Mouse (Mus musculus) spleen, postnatal 10 days (tissue): ENCODE data around the gene Wnt2.

Experiments
- DNase-seq, 2 experiments: peaks; one replicate each; pipeline ENCODE4 v3.0.0; 2021 to 2022; ENCODE audit warnings: low spot score in 2 of 2

Wnt2 gene

DNA sequence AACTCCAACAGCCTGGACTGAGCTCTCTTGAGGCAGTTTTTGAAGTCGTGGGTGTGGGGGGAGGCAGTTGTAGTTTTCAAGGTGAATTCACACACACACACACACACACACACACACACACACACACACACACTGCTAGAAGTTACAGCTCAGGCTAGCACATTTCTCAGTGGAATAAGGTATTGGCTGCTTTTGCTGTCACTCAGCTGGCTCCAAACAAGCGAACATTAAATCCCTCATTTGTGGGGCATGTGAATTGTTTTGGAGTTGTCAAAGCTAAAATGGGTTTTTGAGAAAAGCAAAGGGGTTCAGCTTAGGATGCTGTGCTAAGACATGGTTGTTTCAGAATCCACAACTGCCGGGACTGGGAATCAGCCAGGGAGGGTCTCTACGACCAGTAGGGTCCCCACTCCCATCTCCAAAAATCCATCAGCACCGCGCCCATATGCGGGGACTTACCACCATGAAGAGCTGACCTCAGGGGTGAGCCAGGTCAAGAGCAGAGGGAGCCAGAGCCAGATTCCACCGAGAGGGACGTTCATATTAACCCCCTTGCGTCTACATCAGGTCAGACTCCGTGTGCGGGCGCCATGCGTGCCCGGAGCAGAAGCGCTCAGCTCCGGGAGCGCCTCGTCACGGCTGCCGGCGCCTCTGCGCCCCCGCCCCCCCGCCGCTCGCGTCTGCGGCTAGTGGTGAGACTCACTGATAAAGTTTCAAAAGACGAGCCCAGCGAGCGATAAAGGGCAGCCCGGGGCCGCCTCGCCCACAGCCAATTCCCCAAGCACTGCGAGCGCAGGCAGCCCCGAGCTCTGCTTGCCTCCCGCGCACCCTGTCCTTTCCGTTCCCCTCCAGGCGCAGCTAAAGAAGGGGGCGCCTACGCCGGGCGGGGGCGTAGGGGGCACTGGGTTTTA is at the start of gene Wnt2:
Gene Wnt2, minus strand, starts transcription at position 840 of the 911 bp plus-strand sequence.
- DNase-seq = no peak

DNA sequence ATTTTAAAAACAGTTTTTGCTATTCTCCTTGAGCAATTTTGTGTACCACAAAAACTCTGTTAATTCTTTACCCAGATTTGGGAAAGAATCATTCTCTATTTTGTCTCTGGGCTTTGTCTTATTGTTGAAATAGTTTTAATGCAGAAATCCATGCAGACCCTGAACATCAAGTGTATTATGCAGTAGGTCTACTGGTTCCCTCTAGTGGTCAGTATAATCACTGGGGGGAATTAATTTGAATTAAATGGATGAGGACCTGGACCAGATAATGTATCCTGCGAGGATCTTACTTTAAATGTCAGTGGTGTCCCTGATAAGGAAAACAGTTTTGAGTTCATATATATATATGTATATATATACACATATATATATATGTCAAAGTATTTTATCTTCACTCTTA is 48.2 kb upstream of the Wnt2 start:
- DNase-seq = no peak

DNA sequence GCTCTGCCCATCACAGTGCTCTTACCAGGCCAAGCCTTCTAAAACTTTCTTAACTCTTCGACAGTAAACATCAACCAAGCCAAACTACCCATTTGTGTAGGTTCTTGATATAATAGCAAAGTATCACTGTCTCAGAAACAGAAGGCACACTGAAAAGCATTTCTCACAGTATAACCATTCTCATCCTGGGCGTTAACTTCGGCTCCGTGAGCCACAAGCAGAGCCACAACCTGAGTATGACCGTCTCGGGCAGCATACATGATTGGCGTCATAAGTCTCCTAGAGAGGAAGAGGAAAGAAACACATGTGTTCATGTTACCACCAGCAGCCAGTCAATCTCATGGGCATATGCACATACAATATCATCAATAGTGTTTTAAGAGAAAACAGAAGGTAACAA is 46.6 kb upstream of the Wnt2 start:
- no peak for DNase-seq

DNA sequence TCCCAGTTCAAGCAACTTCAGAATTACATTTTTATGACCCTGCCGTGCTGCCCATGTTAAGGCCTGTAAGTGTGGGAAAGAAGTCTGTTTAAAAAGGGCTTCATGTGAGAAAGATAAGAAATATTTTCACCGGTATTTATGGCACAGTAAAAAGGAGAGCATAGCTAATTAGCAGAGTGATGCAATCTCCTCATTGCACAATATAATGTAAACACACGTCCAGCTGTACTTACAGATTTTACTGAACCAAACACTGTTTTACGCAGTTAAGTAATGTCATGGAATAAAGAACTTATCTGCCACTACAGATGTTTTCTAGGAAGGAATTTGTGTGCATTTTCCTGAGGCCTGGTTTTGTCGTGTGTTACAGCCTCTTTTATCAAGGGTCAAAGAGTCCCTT is 46.2 kb upstream of the Wnt2 start:
- DNase-seq = no peak

DNA sequence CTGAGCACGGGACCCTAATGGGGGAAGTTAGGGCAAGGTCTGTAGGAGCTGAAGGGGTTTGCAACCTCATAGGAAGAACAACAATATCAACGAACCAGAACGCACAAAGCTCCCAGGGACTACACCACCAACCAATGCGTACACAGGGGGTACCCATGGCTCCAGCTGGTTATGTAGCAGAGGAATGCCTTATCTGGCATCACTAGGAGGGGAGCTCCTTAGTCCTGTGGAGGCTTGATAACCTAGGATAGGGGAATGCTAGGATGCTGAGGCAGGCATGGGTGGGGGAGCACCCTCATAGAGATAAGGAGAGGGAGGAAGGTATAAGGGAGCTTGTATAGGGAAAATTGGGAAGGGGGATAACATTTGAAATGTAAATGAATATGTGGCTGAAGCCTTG is 27.5 kb upstream of the Wnt2 start:
- DNase-seq = no peak

DNA sequence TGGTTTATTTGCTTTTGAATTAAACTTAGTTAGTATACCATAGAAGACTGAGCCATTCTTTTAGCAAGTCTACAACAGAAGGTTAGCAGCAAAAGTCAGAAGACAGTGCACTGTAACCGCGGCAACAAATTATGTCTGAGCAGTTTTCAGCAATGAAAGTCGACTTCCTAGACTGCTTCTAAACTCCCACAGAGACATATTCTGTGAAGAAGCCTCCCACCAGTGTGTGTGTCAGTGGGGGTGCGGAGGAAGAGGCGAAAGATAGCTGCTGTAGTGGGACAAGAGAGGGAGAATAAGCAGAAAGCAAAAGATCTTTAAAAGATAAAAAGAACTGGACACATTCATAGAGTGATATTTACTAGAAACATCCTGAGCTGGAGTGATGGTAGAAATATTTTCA is 21.3 kb upstream of the Wnt2 start:
- no peak for DNase-seq

DNA sequence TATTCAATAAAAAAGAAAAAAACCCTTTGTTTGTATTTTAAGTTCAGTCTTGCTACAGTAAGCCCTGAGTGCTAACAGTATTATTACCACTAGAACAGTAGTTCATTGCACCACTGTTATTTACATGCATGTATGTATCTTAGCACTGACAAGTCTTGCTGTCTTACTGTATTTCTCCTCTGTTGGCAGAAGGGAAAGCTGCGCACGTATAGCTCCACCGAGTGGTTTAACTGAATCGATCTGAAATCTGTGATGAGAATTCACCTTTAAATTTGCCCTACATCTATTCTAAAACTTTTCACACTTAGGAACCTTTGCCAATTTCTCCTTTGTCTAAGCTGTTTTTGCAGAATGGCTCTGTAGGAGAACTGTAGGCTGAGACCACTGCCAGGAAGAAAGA is 13.9 kb upstream of the Wnt2 start:
- DNase-seq = no peak

DNA sequence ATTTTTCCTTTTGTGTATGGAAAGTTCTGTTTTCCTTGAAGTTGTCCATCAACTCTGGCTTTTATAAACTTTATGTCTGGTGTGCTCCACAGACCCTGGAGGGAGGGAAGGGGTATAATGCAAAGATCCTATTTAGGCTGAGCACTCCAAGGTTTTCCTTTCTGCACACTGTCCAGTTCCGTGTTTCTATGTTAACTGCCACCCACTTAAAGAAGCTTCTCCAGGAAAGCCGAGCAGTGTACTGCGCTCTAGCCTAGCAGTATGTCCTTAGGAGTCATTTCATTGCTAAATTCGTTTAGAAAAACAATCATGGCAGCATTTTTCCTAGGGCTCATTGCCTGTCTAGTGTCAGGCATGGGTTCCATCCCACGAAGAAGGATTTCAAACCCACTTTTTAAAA is 12.8 kb upstream of the Wnt2 start:
- DNase-seq = no peak

DNA sequence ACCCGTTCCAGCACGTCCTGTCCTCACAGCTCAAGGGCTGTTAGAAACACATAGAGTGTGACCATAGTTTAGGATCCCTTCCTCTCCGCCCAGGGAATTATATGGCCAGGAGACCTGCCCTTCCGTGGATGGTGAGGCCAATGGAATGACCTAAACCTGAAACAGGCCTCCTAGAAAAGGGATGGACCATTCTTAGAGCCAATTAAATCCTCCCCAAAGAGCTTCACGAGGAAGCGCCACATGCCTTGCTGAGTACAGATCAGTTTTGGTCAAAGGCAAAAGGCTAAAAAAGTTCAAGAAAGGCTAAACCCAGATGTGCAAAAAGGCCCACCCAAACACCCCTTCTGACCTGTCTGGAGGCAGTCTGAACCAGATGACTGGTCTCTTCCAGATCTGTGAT is 1.9 kb upstream of the Wnt2 start:
- DNase-seq = no peak

DNA sequence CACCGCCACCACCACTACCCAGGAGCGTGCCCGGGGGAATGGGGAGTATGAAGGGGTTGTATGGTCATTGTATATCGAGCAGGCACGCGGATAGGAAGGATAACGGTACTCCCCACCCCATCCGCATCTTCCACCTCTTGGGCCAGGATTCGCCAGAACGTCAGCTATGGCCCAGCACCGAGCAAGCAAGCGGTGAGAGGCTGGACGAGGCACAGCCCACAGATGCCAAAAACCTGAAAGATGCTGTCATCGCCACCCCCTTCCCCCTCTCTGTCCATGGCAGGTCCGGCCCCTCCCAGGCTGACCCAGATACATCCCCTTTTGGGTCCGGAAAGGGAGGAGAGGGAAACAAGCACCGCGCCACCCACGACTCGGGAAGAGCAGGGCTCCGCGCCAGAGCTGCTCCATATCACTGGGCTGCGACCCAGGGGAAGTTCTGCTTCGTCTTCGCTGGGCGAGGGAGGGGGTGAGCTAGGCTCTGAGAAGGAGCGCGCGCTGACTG is 1.2 kb upstream of the Wnt2 start:
- DNase-seq = peak in 1 of 2 experiments; percentile 18

DNA sequence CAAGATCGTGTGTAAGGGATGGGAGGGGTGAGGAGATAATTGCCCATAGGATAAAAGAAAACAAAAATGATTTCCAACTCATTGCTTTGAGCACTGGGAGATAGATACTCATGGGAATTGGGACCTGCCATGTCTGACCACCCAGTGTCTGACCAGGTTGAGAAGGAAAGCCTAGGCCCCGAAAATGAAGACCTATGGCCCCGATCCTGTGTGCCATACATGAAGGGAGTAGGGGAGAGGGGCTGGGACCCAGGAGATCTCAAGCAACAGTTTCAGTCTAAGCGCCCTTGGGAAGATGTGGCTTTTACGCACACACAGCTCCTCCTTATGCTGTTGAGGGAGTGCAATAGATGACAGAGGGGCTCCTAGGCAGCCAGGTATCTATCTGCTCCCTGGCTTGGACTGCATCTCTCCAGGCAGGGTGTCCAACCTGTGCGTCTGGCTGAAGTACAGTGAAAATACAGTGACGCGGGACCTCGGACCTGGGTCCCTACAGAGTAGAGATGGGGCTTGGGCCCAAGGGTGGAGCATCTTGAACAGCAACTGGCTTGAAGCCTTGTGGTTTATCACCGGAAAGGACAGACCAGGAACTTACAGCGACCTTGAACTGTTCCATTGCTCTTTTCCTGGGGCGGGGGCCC is 603 bp upstream of the Wnt2 start:
- no peak for DNase-seq

DNA sequence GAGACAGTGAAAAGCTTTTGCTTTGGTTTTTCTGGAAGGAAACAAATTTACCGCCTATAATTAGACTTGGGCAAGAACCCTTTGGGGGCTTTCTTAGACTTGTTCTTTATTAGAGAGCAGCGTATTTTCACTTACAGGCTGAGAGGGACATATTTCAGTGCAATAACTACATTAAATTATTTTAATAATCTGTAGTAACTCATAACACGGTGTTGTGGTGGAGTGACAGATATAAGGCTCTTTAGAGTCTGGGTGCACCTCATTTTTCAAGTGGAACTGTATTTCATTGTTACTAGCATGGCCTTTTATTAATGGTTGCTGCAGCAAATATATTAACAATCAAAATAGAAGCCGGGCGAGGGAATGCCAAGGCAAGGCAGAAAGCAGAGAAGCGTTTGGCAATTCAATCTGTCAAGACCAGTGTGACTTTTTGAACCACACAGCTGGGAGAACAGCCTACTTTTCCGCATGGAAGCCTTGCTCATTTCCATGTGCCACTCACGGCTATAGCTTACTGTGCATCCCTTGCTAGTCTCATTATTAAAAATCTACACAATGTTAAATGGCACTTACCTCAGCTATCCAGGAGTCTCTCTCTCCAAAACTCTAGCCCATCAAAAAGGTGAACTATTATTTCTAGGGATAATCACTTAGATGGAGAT is 6.1 kb downstream of the Wnt2 start:
- no peak for DNase-seq

DNA sequence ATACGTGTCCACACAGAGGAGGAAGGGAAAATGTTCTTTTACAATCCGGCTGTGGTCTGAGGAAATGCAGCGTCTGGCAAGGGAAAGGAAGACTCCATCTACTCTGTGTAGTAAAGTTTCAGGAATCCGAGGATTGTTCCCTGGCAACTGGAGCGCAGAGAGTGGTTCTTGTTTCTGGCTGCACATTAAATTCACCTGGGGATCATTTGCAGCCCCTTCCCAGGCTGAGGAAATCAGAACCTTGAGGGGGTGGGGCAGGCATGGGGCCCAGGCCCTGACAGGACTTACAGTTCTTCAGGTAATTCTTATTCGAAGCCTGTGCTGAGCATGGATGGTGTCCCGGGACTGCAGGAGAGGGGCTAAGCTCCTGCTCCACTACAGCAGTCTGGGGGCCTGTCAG is 17.0 kb downstream of the Wnt2 start:
- no peak for DNase-seq

DNA sequence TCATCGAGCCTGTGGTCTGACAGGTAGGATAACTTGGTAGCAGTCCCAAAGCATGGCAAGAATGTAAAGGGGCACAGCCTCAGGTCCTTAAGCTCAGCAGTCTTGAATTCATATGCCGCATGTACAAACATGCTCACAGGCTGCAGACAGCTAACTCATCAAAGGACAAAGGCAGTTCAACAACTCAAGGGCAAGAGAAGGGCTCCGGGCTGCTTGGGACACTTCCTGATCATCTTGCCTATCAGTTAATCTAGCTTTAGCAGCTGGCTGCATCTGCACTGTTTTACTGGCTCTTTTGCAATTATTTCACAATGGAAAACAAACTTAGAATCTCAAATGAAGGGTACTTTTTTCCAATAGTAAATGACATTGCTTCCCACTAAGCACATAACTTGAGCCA is 23.0 kb downstream of the Wnt2 start:
- no peak for DNase-seq

DNA sequence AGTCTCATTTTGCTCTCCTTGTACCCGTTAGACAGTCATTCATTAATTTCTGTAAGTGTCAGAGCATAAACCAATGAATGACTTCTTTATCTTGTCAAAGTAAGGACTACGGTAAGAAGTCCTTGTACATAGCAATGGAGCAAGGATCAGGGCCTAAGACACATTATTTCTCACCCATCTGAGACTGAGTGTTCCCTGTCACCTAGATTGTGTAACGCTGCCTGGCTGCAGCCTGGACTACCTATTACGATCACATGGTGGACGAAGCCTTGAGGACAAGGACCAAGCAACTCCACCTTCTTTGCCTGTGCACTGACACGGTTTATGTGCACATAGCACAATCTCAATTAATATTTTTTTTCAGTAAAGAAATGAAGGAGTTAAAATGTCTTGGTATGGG is 28.3 kb downstream of the Wnt2 start:
- no peak for DNase-seq

DNA sequence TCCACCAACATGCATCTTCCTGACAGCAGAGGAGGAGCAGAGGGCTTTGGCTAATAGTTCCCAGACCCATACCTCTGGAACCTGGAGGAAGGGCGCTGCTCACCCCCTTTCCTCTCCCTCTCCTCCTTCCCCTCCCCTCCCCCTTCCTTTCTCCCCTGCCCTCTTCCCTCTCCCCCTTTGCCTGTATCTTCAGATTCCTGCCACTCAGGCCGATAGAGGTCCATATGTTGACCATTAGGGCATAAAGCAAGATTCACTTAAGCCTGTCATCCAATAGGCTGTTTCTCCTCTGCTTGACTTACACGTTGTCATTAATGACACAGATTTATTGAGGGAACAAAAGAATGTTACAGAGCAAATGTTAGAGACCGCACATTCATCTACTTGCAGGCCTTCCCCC is 31.9 kb downstream of the Wnt2 start:
- DNase-seq = no peak

DNA sequence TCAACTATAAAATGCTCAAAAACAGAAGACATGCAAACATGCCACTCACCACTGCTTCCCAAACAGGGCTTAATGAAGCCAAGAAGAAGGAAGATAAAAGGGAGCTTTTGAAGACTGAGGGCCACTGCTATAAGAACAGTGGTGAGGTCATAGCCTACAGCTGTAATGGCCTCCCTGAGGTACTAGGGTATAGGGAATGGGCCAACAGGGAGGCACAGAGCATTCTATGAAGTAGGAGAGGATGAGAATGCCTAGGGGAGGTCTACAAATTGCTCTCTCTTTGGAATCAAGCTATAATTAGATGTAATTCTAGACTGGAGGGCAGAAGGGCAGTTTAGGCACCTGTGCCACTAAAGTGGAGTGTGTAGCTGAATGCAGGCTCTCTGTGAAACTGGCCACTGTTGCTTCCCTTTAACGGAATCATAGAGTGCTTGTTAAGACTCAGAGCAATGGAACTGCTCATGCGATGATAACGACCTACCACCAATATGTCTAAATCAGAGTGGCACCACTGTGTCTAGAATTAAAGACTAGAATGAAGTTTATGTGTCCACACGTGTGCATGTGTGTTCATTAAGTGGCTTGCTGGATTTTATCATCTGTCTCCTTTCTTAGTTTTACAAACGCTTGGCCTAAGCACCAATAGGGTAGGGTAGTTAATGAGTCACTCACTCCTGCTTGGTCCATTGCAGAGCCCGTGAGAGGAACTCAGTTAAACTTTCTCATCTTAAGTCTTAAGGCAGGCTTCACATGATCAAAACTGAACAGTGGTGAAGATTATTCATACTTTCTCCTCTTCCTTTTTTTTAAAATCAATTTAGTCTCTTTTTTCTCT is 35.2 kb downstream of the Wnt2 start:
- no peak for DNase-seq

DNA sequence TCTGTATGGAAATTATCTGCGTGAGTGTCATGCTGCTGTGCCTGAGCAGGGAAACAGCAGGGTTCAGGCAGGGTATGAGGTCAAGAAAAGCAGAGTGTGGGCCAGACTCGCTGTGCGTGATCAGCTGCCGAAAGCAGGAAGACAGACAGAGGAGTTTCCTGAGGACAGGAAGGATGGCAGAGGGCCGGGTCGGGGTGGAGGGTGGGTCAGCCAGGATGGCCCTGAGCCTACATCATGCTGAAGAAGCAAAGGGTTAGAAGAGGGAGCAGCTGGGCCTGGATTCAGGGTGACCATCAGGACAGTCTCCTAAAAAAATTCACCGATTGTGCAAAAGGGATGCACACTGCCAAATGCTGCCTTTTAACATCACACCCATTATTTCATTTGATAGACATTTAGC is 38.8 kb downstream of the Wnt2 start:
- no peak for DNase-seq

DNA sequence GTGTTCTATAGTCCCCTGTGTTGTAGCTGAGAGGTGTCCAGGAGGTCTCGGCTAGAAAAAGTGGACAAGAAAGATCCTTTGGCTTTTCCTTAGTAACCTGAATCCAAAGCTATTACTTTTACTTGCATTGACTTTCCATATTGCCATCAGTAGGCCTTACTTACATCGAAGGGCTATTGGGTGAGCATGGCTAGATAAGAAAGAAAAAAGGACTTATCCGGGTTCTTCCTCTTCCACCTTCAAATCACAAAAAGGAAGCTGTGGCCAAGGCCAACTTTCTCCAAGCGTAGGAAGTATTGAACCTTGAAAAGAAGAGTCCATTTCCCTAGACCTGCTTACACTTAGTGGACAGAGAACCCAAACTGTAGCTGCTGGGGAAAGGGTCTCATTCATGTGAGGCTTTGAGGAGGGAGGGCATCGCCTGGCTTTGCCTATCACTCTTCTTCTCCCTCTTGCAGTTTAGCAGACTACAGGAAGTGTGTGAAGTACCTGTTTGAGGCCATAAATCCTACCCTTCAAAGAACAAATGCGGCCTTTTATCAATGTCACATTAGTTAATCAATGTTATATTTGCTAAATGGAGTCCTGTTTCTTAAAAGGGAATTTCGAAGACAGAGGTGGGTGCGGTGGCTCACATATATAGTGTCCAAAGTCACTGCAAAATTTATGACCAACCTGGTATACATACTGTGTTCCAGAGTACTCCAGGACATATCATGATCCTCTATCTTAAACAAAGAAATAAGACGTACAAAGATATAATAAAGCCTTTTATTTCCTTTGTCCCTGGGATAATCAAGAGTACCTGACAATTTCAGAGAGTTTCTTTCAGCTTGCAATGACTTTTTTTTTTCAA is 40.0 kb downstream of the Wnt2 start:
- DNase-seq = no peak

DNA sequence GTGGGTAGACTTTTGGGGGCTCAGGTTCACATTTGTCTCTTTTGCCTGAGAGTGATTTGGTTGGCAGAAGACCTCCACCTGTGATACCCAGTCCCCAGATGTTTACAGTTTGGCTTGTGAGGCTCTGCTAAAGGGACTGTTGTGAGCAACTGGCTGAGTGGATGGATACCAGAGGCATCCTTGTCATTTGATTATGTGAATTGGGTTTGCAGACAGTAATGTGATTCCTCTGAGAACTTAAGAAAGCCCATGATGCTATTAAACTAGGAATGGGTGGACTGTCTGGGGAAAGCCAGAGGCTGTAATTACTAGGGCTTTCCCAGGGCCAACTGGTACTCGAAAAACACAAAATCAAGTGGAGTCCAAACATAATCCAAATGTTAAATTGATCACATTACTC is 51.0 kb downstream of the Wnt2 start:
- no peak for DNase-seq

DNA sequence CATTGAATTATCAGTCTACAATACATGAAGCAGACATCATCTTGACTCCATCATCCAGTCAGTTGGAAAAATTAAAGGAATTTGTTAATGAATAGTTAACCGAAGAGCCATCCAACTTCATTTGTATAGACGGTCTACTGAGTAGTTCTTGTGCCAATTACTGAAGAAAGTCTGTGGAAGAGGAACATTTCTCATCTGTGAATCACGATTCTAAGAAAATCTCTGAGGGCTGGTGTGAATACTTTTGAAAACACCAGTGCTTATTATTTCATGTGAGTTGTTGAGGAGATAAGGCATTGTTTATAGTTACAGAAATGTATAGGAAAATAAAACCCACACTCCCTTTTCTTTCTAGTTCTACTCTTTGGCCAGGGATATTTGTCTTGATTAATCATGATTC is 51.5 kb downstream of the Wnt2 start:
- no peak for DNase-seq
